Mouse (Mus musculus) forelimb bud, embryonic 11.5 days (tissue): ENCODE results near the gene Dnajb12.
A peak's percentile ranks its signal among the peaks of the same experiment; 100 is the strongest.

ENCODE experiments used
- DNase-seq: peaks from one replicate; pipeline ENCODE4 v3.0.0-alpha.2; 2012; ENCODE audit warnings: low read depth, low spot score

Dnajb12 gene

DNA sequence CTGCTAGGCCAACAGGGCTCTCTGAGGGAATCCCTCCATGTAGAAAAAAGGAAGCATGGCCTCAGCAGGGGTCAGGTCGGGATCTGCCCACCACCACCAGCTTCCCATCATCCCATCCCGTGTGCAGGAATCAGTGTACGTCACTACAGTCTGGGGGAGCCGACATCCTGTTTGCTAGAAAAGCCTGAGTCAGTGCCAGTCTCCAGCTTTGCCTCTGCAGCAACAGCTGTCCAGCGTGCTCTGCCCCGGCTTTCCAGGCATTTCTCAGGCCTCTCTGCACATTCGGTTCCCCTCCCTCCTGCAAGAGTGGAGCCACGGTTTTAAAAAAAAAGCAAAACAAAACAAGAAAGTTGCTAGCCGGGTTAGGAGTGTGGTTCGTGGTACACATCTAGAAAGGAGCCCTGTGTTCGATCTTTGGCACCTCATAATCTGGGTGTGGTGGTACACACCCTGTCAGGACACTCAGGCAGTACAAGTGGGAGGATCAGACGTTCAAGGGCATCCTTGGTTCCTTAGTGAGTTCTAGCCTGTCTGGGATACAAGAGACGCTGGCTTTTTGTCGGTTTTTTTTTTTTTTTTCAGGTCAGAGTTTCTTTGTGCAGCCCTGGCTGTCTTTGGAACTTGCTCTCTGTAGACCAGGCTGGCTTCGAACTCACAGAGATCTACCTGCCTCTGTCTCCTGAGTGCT is 40.3 kb downstream of the Dnajb12 start:
- no peak for DNase-seq

DNA sequence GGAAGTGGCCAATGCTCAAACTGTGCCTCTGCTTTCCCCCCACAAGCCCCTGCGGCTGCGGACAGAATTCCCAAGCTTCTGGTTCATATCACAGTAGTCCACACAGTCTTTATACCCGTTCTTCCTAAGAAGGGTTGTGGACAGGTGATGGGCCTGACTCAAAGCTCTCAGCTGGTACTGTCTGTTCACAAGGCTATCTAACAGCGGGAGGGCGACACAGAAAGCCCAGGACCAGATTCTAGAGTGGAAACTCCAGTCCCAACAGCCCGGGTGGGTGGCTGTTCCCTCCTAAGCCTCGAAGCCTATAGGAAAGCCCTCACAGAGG is 41.1 kb downstream of the Dnajb12 start:
- no peak for DNase-seq

DNA sequence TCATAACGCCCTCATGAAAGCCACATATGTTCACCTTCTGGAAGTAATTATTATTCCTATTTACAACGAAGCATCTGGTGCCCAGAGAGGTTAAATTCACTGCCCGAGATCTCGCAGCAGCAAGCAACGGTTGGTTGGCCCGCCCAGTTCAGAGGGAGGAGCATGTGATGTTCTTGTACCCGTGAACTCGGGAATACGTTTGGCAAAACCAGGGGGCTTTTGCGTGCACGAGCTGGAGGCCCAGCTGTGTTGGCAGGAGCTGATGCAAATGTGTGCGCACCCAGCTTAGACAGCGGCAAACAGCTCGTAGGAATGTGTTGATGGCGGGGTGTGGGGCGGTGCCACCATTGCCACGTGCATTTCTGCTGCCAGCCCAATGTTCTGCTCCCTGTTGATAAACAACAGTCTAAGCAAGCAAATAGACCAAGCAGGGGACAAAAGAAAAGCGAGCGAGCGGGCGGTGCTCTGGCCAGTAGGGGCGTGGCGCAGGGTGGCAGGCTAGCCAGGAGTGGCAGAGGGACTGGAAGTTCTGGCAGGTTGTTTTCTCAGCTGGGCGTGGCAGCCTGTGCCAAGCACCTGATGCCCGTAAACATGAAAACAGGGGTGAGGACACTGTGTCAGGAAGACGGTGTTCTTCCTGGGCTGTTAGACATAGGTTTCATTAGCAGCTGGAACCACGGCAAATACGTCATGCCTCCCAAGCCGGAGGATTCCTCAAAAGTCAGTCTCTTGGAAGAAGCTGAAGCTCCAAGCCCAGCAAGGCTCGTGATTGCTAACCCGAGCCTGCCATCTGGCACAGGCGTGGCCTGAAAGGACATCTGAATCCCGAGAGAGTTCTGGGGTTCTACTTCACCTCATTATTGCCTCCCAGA is 41.7 kb downstream of the Dnajb12 start:
- peak; percentile 93 for DNase-seq

DNA sequence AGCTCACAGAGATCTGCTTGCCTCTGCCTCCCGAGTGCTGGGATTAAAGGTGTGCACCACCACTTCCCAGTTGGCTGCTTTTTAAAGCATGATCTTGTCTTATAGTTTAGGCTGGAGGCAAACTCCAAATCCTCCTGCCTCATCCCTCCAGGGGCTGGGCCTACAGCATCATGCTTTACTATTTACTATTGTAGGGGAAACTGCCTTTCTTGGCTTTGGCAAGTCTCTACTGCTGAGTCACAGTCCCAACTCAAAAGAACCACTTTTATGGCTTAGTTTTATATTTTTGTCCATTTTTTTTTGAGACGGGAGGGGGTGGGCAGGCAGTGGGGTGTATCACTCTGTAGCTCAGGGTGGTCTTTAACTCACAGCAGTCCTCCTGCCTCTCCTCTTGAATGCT is 44.1 kb downstream of the Dnajb12 start:
- no peak for DNase-seq

DNA sequence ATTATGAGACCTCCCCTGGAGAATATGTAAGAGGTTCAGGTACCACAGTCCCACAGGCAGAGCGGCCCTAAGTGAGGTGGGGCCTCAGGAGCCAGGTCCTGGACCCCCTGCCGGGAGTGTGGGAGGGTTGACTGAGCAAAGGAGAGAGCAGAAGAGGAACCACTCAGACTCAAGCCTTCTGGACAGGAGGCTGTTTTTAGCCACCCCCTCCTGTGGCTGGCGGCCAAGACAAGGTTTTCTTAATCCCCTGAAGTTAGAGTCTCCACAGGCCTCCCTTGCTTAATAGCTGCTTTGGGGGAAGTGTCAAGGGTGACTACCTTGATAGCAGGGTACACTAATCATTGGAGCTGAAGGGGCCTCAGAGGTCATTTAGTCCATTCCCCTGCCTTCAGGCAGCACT is 44.9 kb downstream of the Dnajb12 start:
- no peak for DNase-seq

DNA sequence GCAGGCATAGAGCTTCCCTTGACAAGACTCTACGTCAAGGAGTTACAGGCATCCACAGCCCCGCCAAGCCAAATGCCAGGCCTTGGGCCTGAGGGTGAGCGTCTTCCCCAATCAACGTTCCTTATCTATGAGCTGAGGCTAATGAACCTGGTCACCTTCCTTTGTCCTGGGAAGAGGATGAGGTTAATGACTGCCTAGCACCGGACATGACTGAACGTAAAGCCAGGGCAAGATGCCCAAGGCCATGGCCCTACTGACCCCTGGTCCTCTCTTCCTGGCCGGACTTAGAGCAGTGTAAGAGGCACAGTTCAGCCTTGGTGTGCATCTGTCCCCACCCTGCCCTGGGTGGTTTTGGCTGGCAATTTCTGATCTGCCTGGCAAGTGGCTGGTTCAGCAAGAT is 49.8 kb downstream of the Dnajb12 start:
- DNase-seq = no peak

DNA sequence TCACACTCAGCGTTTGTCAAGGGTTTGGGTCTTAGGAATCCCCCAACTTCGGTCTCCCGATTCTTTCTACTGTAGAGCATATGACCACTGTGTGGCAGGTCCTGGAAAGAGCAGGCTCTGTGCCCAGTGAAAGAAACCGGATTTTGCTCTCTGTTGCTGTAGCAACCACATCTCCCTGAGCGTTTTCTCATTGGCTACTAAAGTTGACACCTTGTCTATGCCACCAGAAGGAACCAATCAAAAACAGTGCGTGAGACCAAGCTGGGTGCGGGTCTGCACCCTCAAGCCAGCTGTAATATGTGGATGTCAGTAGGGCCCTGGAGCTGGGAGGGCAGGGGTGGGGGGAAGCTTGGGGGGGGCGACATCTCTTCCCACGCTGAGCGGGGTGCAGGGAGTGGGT is 51.6 kb downstream of the Dnajb12 start:
- DNase-seq = peak; percentile 81

DNA sequence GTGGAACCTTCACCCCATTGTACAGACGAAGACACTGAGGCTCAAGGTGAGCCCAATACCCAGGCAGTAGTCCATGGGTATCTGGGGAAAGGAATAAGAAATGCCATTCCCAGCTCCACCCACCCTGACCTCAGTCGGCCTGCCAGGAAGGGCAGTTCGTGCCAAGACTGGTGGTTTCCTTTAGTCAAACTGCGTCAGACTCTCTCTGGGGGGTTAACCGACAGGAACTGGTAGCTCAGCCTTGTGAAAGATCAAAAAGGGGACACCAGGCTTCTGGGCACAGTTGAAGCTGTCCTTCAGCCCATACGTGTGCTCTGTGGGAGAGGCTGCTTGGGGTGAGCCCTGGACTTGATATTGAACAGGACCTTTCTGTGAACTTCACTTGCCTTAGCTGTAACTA is 53.2 kb downstream of the Dnajb12 start:
- DNase-seq = no peak

DNA sequence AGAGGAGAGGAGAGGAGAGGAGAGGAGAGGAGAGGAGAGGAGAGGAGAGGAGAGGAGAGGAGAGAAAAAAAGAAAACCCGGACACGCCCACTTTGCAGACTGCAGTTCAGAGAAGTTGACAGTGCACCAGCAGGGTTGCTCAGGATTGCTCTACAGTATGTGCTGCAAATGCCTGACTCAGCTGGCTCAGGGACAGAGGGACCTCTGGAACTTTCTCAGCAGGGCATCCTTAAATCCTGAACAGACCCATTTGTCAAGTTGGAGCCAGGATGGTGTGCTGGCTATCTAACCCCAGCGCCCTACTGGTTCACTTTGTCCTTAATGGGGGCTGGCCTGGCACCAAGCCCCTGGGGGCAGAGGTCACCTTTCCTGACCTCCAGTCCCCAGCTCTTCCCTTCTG is 54.7 kb downstream of the Dnajb12 start:
- DNase-seq = no peak

DNA sequence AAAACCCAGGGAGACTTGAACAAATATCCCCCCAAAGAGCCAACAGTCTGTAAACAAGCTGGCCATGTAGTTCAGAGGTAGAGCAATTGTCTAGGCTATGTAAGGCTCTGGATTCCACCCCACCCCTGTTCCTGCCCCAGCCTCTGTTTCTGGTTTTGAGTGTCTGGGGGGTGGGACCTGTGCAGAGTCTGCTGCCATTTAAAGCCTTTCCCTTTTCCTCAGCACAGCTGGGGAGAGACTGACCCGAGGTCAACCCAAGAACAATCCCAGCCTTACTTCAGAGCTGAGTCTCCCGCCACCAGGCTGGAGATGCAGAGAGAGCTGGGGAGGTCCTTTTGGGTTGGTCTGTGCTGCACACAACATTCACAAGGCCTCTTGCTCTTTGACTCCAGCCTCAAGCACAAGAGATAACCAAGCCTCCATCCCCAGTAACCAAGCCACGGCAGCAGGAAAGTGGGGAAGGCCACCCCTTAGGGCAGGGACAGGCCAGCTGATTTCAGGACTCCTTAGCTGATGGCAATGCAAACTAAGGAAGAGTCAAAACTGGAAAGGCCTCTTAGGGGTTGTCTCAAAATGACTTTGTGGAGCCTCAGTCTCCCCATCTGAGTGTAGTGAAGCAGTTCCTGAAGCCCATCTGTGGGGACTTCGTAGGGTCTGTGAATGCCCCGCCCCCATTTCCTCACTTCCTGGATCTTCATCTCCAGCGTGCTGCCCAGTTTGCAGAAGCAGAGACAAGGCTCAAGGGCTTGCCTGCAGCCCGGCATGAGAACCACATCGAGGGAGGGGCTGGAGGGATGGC is 56.9 kb downstream of the Dnajb12 start:
- DNase-seq = peak; percentile 61

DNA sequence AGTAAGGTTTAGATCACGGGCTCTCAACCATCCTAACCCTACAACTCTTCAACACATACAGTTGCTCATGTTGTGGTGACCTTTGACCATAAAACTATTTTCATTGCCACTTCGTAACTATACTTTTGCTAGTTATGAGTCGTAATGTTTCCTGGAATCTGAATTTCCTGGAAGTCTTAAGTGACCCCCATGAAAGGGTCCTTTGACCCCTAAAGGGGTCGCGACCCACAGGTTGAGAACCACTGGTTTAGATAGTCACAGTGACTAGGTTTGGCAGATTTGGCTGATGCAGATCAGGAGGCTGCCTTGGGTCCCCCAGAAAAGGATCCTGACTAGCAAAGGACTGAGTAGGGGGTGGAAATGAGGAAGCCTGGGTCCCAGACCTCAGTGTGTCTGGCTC is 59.3 kb downstream of the Dnajb12 start:
- DNase-seq = no peak

DNA sequence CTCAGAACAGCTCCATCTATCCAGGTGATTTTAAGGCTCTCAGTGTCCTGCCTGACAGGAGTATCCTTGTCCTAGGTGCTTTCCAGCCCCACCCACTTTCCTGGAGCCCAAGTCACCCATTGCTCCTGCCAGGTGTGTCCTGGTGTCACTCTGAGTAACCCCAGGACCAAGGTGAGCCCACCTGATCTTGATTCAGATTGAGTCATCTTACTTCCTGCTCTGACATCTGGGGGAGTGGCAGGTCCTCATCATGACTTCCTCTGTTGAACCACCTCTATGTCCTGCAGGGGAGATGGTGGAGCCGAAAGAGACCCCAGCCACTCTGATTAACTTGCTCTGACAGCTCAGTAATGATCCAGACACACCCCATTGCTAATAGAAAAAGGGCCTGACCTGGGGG is 59.7 kb downstream of the Dnajb12 start:
- no peak for DNase-seq

DNA sequence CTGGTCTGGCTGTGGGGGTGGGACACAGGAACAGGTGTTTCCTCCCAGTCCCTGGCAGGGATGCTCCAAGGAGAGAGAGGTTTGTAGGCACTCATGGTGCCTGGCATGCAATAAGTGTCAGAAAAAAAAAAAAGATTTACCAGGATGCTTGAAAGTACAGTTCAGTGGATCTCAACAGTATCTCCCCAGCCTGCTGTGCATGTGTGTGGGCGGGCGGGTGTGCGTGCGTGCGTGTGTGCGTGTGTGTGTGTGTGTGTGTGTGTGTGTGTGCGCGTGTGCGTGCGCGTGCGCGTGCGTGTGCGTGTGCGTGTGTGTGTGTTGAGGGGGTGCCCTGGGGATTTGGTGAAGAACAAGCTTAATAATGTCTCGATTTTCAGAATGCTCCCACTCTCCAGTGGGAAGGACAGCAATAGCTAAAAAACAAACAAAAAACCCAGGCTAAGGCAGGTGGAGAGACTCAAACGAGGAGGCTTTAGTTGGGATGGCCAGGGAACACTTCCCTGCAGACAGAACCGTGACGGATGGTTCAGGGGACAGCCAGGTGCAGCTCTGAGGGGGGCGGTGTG is 63.0 kb downstream of the Dnajb12 start:
- no peak for DNase-seq

DNA sequence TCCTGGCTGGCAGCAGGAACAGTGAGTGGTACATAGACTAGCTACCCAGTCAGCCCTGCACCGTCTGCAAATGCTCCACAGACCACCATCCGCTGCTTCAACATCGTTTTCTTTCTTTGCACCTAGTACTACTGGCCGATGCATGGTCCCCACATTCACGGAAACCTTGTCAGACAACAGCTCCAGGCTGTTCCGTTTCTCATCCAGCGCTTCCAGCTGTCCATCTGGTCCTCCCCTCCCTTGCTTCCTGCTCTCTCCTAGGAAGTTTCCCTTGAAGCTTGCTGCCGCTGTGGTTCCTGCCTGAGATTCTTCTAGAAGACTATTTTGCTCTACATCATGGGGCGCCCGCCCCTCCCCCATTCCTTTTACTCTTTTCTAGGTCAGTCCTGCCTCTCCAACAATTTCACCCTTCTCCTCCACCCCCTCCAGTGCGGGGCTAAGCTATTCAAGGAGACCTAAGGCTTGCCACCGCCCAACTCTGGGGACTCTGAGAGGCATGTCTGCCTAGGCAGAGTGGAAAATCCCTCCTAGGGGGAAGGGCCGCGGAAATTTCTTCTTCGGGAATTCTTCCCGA is 63.6 kb downstream of the Dnajb12 start:
- DNase-seq = no peak

DNA sequence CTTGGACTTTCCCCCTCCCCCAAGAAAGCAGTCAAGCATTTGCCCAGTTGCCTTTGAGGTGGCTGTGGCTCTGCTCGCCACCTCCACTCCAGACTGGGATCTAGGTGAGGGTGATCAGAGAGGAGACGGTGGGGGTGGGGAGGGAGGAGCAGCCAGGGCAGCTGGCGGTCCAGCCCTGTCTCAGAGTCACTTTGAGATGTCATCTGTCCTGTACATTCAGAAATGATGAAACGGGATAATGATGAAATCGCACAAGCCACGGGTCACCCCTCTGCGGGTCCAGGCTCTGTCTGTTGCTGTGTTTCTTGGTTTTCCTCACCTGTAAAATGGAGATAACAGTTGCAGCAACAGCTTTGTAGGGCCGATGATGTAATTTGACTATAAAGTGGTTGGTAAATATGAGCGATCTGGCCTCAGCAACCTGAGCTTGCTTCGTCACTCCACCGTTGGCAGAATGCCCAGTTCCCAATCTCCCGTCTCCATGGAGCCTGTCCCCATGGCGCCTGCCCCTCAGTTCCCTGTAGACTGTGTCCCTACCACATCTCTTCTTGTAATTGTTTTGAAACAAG is 64.1 kb downstream of the Dnajb12 start:
- no peak for DNase-seq

DNA sequence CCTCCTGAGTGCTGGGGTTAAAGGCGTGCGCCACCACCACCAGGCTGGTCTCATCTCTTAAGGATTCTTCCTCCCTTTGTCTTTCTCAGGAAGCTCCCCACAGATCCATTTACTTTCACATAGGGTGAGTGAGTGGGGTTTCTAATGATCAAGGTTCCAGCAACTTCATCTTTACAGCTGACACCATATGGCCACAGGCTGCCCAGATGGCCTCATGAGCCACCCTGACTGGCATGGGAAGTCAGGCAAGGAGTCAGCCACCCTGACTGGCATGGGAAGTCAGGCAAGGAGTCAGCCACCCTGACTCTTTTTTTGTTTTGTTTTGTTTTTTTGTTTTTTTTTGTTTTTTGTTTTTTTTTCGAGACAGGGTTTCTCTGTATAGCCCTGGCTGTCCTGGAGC is 66.1 kb downstream of the Dnajb12 start:
- DNase-seq = no peak

DNA sequence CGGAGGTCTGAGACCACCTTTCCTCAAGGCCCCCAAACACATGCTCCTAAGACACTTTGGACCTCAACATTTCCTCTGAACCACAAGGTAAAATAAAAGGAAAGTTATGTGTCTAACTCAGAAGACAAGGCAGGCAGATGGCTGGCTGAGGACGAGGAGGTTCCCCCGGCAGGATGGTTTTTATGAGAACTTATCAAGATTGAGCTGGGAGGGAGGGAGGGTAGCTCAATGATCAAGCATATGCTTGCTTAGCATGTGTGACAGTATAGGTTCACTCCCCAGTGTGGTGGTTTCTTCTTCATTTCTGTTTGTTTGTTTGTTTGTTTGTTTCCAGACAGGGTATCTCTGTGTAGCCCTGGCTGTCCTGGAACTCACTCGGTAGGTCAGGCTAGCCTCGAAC is 67.0 kb downstream of the Dnajb12 start:
- no peak for DNase-seq

DNA sequence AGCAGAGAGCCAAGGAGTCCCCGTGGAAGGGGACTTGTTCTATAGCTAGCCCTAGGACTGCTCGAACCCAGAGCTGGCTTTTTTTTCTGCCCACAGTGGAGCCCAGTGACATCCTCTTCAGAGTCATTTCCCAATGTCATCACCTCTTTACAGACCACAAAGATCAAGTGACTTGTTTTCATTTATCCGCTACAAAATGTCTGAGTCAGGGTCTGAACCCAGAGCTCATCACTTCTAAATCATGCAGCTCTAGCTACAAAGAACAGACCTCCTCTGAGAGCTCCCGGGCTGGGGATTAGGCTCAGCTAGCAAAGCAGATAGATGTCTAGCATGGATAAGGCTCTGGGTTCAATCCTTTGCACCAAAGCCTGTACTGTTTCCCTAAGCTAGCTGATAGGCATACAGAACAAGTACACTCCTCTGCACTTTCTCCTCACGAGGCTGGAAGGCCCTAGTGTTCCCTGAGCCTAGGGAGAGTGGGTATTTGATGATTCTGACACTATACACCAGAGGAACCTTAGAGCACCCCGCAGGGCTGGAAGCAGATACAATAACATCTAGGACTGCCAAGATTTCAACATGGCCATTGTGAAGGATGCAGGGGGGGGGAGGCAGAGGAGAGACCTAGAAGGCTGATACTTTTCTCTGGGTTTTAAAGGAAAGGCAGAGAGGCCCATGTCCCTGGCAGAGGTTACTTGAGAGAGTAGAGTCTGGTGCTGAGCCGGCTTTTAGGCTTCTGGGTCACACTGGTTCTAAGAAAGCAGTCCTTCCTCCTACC is 68.1 kb downstream of the Dnajb12 start:
- no peak for DNase-seq

DNA sequence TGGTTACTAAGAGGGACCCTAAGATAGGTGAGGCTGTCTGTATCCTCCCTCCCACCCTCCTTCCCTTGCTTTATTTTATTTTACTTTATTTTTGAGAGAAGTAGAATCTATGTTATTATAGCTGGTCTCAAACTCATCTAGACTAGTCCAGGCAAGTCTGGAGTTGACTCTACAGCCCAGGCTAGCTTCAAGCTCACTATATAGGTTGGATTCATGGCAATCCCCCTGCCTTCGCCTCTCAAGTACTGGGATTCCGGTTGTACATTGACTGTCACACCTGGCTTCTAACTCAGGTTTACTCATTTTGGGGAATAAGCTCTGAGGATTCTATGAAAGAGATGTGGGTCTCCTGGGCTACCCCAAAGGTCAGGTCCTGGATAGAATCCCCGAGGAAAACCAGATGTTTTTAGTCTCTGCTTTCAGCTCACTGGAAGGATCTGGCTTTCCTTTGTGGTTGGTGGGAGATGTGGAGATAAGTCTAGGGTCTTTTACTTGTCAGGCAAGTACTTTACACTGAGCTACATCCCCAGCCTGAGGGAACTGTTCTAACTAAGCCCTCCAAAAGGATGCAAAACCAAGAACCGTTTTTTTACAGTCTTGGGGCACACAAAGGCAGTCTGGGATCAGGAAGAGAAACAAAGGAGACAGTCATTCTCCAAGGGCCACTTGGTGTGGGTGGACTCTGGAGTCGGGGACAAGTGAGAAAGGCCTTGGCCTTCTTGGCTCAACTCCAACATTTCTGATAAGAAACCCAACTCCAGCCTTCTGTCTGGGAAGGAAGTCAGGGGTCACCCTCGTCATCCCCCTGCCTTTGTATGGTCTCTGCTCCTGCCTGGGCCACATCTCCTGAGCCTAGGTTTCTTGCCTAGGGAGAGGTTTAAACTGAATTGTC is 69.3 kb downstream of the Dnajb12 start:
- DNase-seq = no peak
